Mouse (Mus musculus) erythroblast, embryonic 14.5 days (primary cell): Measurements from ENCODE around the gene Zbtb7b.

Experiments used
- GATA1 ChIP-seq: IDR thresholded peaks from 2 replicates; pipeline ENCODE4 v1.6.1; 2012; ENCODE audit warnings: low read length, inconsistent platforms, mixed read lengths
- TAL1 ChIP-seq: IDR thresholded peaks from 3 replicates; pipeline ENCODE4 v1.6.1; 2012; ENCODE audit warnings: low read length, inconsistent platforms, mixed read lengths

DNA sequence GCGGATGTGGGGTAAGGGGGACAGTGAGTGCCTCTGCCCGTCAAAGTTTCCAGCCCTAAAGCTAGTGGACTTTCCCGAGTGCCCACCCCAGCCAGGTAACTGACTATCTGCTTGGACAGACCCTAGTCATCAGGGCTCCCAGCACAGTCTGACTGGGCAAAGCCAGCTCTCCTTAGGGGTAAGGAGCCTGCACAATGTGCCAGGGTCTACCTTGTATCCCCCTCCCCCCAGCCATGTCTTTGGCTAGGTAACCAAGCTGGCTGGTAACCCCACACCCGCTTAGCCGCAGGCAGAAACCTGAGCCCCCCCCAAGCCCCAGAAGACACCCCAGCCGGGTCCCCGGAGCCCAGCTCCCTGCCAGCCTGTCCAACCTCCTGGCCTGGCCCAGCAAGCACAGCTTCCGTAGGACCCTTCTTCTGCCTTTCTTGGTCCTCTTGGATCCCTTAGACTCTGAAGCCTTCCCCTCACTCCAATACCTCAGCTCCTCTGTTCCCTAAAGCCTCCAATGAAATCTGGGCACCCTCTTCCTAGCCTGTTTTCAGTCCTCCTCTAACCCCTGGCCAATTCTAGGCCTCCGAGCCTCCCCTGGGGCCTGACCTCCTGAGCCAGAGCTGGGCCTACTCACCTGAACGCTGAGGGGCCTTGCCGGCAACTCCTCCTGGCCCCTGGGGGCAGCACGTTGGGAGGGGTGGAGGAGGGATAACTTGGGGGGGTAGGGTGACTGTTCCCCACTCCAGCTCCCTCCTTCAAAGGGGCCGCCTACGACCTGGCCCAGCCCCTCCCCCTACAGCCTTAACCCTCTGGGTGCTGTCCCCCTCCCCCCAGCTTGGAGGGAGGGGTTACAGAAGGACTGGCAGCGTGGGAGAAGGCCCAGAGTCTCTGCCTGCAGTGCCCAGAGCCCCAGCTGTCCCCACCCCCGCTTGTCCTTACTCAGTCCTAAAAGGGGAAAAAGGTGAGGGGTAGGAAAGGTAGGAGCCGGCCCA, 7.8 kb downstream of the Zbtb7b start:
- TF ChIP-seq GATA1 (no peak), TAL1 (no peak)
